Mouse (Mus musculus): ENCODE data around the gene Glud1.

GRCm38 (mm10) chr14:34354456-34354855, 43.9 kb downstream of the Glud1 start:
- no peak for TF ChIP-seq POLR2A (IDR thresholded peaks at IDR 0.05; ENCODE audit: borderline replicate concordance, insufficient read depth, low read length)
- TF ChIP-seq CTCF (IDR thresholded peaks at IDR 0.05; ENCODE audit: borderline replicate concordance, insufficient read depth, low read depth, low read length): no peak
